Mouse (Mus musculus): ENCODE results near the gene Zfand2a. TPM values are rescaled to one million over a fixed set of nuclear protein-coding genes. Genes with fewer than 3 reads are reported as not detected.

Zfand2a gene
- polyA plus RNA-seq, 1 experiment = 6.9 TPM

DNA sequence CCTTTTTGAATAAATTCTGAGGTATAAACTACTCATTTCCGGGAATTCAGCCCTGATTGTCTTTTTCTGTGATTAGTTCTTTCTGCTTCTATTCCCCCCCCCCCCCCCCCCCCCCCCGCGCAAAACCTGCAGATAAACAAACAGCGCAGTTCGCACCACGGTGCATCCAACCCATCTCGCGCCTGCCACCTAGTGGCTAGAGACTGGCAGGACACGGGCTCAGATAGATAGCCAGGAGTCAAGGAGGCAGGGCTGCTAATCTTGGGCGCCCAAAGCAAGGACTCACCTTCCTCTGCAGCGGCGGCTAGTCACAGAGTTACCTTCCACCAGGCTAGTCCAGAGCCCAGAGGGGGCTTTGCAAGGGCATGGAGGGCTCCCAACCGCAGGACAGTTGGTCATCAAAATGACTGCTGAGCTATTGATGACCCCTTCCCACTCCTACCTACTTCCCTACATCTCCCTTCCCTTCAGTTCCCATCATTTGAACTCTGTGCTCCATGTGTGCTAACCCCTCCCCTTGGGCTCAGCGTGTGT, 20.8 kb upstream of the Zfand2a start:
- Histone ChIP-seq H3K27ac (ENCODE audit: control insufficient read depth, insufficient read depth, low read depth, low read length, poor library complexity) (no peak overlapping the region), H3K4me3 (replicated peaks; ENCODE audit: control insufficient read depth, low read depth, low read length) (no peak overlapping the region), H3K4me1 (ENCODE audit: control insufficient read depth, insufficient read depth, low read length) (no peaks in the 10 kb centered on the region)
- 4% methylated on average over 14 of the region's 14 CpGs for WGBS
- TF ChIP-seq CTCF (IDR thresholded peaks at IDR 0.05; ENCODE audit: control insufficient read depth, insufficient read depth, low read length) (peak; percentile 88), POLR2A (IDR thresholded peaks at IDR 0.05; ENCODE audit: borderline replicate concordance, control insufficient read depth, low read depth, low read length) (no peak)

DNA sequence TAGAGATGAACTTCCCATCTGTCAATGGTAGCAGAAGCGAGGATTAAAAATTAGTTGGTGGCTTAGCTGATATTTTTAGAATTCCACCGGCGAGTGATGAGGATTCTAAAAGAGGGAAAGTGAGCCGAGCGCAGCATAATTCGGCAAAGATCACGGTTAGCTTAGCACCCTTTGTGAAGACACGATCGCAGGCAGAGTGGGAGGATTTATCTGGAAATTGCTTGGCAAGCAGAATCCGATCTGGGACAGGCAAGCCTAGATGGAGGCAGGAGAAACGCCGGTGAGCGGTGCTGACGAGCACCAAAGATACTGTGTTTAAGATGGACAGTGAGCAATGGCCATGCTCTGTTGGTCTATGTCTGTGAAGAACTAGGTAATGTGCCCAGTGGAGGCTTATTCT, 17.9 kb upstream of the Zfand2a start:
- Histone ChIP-seq H3K4me1 (ENCODE audit: control insufficient read depth, insufficient read depth, low read length) (no peaks in the 10 kb centered on the region), H3K27ac (ENCODE audit: control insufficient read depth, insufficient read depth, low read depth, low read length, poor library complexity) (no peak overlapping the region), H3K4me3 (replicated peaks; ENCODE audit: control insufficient read depth, low read depth, low read length) (no peak overlapping the region)
- WGBS = 83% methylated on average over 14 of the region's 14 CpGs
- TF ChIP-seq POLR2A (IDR thresholded peaks at IDR 0.05; ENCODE audit: borderline replicate concordance, control insufficient read depth, low read depth, low read length) (no peak), CTCF (IDR thresholded peaks at IDR 0.05; ENCODE audit: control insufficient read depth, insufficient read depth, low read length) (no peak)

DNA sequence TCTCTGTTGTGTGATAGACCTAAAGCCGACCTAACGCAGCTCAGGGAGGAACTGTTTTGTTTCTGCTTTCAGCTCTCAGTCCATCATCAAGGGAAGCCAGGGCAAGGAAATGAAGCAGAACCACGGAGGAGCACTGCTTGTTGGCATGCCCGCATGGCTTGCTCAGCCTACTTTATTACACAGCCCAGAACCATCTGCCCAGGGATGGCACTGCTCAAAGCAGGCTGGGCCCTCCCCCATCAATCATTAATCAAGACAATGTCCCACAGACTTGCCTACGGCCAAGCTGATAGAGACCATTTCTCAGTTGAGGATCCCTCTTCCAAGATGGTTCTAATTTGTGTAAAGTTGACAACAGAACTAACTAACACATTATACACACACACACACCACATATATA, 14.4 kb upstream of the Zfand2a start:
- Histone ChIP-seq H3K4me3 (replicated peaks; ENCODE audit: control insufficient read depth, low read depth, low read length) (no peak overlapping the region), H3K27ac (ENCODE audit: control insufficient read depth, insufficient read depth, low read depth, low read length, poor library complexity) (no peak overlapping the region), H3K4me1 (ENCODE audit: control insufficient read depth, insufficient read depth, low read length) (no peaks in the 10 kb centered on the region)
- 33% methylated on average over 5 of the region's 5 CpGs for WGBS
- TF ChIP-seq POLR2A (IDR thresholded peaks at IDR 0.05; ENCODE audit: borderline replicate concordance, control insufficient read depth, low read depth, low read length) (no peak), CTCF (IDR thresholded peaks at IDR 0.05; ENCODE audit: control insufficient read depth, insufficient read depth, low read length) (no peak)

DNA sequence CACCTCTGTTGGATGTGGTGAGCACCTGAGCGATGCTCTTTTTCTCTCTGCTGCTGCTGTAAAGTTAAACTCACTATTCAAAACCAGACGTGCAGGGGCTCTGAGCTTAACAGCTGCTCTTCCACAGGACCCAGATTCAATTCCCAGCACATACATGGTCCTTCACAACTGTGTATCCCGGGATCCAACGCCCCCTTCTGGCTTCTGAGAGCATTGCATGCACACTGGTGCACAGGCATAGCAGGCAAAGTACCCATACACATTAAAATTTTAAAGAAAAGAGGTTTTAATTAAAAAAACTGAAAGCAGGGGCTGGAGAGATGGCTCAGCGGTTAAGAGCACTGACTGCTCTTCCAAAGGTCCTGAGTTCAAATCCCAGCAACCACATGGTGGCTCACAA, 12.6 kb upstream of the Zfand2a start:
- WGBS = 54% methylated on average over 5 of the region's 5 CpGs

DNA sequence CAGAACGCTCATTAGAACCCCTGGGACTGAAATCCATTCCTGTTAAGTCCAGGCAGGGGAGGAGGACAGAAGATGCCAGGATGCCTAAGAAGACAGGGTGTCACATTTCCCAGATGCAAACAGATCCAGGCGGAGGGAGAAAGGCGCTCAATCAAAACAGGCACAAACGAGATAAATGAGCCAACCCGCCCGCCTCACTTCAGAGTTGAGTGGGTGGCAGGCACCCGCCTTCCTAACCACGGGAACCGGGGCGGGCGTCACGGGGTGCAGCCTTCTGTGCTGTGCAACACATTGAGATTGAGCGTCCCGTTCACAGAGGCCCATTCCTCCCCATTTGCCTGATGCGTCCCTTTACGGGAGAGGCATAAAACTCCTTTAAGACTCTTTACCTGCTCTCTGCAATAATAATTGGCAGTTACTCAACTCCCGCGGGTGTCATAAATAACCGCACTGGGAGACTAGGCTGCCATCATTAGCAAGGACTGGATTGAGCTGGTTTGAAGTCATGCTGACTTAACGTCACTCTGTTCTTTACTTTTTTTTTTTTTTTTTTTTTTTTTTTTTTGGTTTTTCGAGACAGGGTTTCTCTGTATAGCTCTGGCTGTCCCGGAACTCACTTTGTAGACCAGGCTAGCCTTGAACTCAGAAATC, 10.8 kb upstream of the Zfand2a start:
- Histone ChIP-seq H3K27ac (ENCODE audit: control insufficient read depth, insufficient read depth, low read depth, low read length, poor library complexity) (no peak overlapping the region), H3K4me3 (replicated peaks; ENCODE audit: control insufficient read depth, low read depth, low read length) (no peak overlapping the region), H3K4me1 (ENCODE audit: control insufficient read depth, insufficient read depth, low read length) (no peaks in the 10 kb centered on the region)
- WGBS = 36% methylated on average over 22 of the region's 22 CpGs
- TF ChIP-seq POLR2A (IDR thresholded peaks at IDR 0.05; ENCODE audit: borderline replicate concordance, control insufficient read depth, low read depth, low read length) (no peak), CTCF (IDR thresholded peaks at IDR 0.05; ENCODE audit: control insufficient read depth, insufficient read depth, low read length) (no peak)

More for the DNA sequence above, 12.6 kb upstream of the Zfand2a start:
- no peak for TF ChIP-seq POLR2A (IDR thresholded peaks at IDR 0.05; ENCODE audit: borderline replicate concordance, control insufficient read depth, low read depth, low read length)
- TF ChIP-seq CTCF (IDR thresholded peaks at IDR 0.05; ENCODE audit: control insufficient read depth, insufficient read depth, low read length) = no peak
- Histone ChIP-seq H3K4me1 (ENCODE audit: control insufficient read depth, insufficient read depth, low read length) (no peaks in the 10 kb centered on the region), H3K4me3 (replicated peaks; ENCODE audit: control insufficient read depth, low read depth, low read length) (no peak overlapping the region), H3K27ac (ENCODE audit: control insufficient read depth, insufficient read depth, low read depth, low read length, poor library complexity) (no peak overlapping the region)

DNA sequence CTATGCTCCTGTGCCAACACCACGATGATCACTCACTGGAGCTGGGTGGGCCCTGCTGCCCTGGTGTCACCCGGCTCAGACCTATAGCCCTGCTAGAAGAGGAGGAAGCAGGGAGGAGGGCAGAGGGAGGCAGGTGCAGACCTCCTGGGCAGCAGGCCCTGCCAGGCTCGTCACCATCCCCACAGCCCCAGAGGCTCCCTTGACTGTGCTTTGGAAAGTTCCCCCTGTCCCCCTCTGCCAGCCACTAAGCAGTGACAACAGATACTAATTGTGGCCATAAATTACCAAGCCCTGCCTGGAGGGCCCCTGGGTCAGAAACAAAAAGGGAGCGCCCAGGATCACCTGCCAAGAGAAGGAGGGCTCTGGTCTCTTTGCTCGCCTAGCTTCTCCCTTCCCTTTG, 9.3 kb upstream of the Zfand2a start:
- no peaks in the 10 kb centered on the region for H3K4me1 ChIP-seq (ENCODE audit: control insufficient read depth, insufficient read depth, low read length)
- no peak overlapping the region for H3K4me3 ChIP-seq (replicated peaks; ENCODE audit: control insufficient read depth, low read depth, low read length)
- TF ChIP-seq CTCF (IDR thresholded peaks at IDR 0.05; ENCODE audit: control insufficient read depth, insufficient read depth, low read length) (no peak), POLR2A (IDR thresholded peaks at IDR 0.05; ENCODE audit: borderline replicate concordance, control insufficient read depth, low read depth, low read length) (no peak)
- no peak overlapping the region for H3K27ac ChIP-seq (ENCODE audit: control insufficient read depth, insufficient read depth, low read depth, low read length, poor library complexity)
- WGBS = 44% methylated on average over 5 of the region's 5 CpGs

DNA sequence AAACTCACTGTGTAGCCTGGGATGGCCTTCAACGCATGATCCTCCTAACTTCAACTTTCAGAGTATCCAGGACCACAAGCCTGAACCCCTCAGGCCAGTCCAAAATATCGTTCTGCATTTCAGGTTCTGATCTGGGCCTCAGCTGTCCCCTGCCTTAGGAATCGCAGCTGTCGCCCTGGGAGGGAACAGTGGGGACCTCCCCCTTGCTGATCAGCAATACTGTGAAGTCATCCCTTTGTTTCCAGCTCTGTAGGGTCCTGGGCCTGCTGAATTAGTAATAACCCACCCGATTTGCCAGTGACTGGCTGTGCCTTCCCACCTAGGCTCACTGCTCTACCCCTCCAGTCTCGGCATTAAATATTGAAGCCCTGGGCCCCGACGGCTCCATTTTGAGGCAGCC, 7.0 kb upstream of the Zfand2a start:
- Histone ChIP-seq H3K4me1 (ENCODE audit: control insufficient read depth, insufficient read depth, low read length) (no peaks in the 10 kb centered on the region), H3K4me3 (replicated peaks; ENCODE audit: control insufficient read depth, low read depth, low read length) (no peak overlapping the region), H3K27ac (ENCODE audit: control insufficient read depth, insufficient read depth, low read depth, low read length, poor library complexity) (no peak overlapping the region)
- 68% methylated on average over 8 of the region's 8 CpGs for WGBS
- no peak for TF ChIP-seq POLR2A (IDR thresholded peaks at IDR 0.05; ENCODE audit: borderline replicate concordance, control insufficient read depth, low read depth, low read length)
- TF ChIP-seq CTCF (IDR thresholded peaks at IDR 0.05; ENCODE audit: control insufficient read depth, insufficient read depth, low read length) = no peak

DNA sequence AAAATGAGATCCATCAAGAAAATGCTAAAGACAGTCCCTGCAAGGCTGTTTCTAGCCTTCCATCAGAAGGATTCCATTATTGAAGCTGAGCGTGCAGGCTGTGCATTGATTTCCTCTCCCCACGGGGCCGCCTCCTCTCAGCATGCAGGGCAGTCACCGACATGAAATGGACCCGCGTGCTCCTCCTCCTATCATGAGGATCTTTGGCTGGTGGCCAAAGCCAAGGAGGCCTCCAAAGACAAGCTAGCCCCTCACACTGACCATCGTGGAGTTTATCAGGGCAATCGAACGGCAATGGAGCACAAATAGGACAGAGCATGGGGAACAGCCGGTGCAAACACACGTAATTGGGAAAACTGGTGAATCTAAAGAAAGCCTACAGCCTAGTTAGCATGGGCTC, 5.8 kb upstream of the Zfand2a start:
- WGBS = 78% methylated on average over 11 of the region's 11 CpGs
- H3K4me1 ChIP-seq (ENCODE audit: control insufficient read depth, insufficient read depth, low read length) = no peaks in the 10 kb centered on the region
- no peak overlapping the region for H3K27ac ChIP-seq (ENCODE audit: control insufficient read depth, insufficient read depth, low read depth, low read length, poor library complexity)
- no peak overlapping the region for H3K4me3 ChIP-seq (replicated peaks; ENCODE audit: control insufficient read depth, low read depth, low read length)
- no peak for TF ChIP-seq POLR2A (IDR thresholded peaks at IDR 0.05; ENCODE audit: borderline replicate concordance, control insufficient read depth, low read depth, low read length)
- no peak for TF ChIP-seq CTCF (IDR thresholded peaks at IDR 0.05; ENCODE audit: control insufficient read depth, insufficient read depth, low read length)
